Mouse (Mus musculus): ENCODE measurements around the gene Satb2.

Satb2 gene

GRCm38 (mm10) chr1:56978151-56978700, at the start of gene Satb2:
Gene Satb2, minus strand, starts transcription at chr1:56978650.
- DNase-seq: no peak

GRCm38 (mm10) chr1:57018941-57019340, 40.5 kb upstream of the Satb2 start:
- DNase-seq: peak in 1 of 2 experiments; percentile 8

GRCm38 (mm10) chr1:57013856-57014255, 35.4 kb upstream of the Satb2 start:
- DNase-seq: no peak

- DNase-seq: no peak
Observed at GRCm38 (mm10) chr1:57009171-57009570, 30.7 kb upstream of the Satb2 start.

- DNase-seq: no peak
Observed at GRCm38 (mm10) chr1:56995041-56995440, 16.6 kb upstream of the Satb2 start.

- DNase-seq: no peak
Observed at GRCm38 (mm10) chr1:56992310-56992709, 13.9 kb upstream of the Satb2 start.

- peak in 1 of 2 experiments; percentile 75 for DNase-seq
Observed at GRCm38 (mm10) chr1:56991613-56992012, 13.2 kb upstream of the Satb2 start.

GRCm38 (mm10) chr1:56984483-56984810, 6.0 kb upstream of the Satb2 start:
- no peak for DNase-seq

- no peak for DNase-seq
Observed at GRCm38 (mm10) chr1:56983771-56984482, 5.5 kb upstream of the Satb2 start.

GRCm38 (mm10) chr1:56983100-56983590, 4.7 kb upstream of the Satb2 start:
- DNase-seq: no peak

- DNase-seq: no peak
Observed at GRCm38 (mm10) chr1:56982631-56983030, 4.2 kb upstream of the Satb2 start.

GRCm38 (mm10) chr1:56981947-56982555, 3.6 kb upstream of the Satb2 start:
- DNase-seq: no peak

- DNase-seq: no peak
Observed at GRCm38 (mm10) chr1:56981508-56981907, 3.1 kb upstream of the Satb2 start.

GRCm38 (mm10) chr1:56980631-56981275, 2.3 kb upstream of the Satb2 start:
- no peak for DNase-seq

- DNase-seq: no peak
Observed at GRCm38 (mm10) chr1:56979531-56980395, 1.3 kb upstream of the Satb2 start.

GRCm38 (mm10) chr1:56977201-56978100, 999 bp downstream of the Satb2 start:
- DNase-seq: peak; percentile 80 to 87

- DNase-seq: no peak
Observed at GRCm38 (mm10) chr1:56976825-56977104, 1.7 kb downstream of the Satb2 start.

GRCm38 (mm10) chr1:56976044-56976824, 2.2 kb downstream of the Satb2 start:
- DNase-seq: no peak

GRCm38 (mm10) chr1:56975546-56975945, 2.9 kb downstream of the Satb2 start:
- no peak for DNase-seq

GRCm38 (mm10) chr1:56974187-56974586, 4.3 kb downstream of the Satb2 start:
- no peak for DNase-seq

- DNase-seq: no peak
Observed at GRCm38 (mm10) chr1:56973593-56973950, 4.9 kb downstream of the Satb2 start.

Data from kidney, postnatal 25 days (tissue).